Mouse (Mus musculus) CD4-positive helper T cell, adult 2 months (primary cell): ENCODE data around the gene Atp8b5.
A peak's percentile ranks its signal among the peaks of the same experiment; 100 is the strongest.

Experiments used
- DNase-seq: peaks from one replicate; pipeline ENCODE4 v3.0.0-alpha.2; 2012; ENCODE audit warnings: low read depth, missing footprints, low spot score

The Atp8b5 gene

GRCm38 (mm10) chr4:43407071-43407920 lies 140.3 kb downstream of the Atp8b5 start:
- DNase-seq, result no peak

- DNase-seq, result no peak
These were observed 147.8 kb downstream of the Atp8b5 start for GRCm38 (mm10) chr4:43414761-43415160.

GRCm38 (mm10) chr4:43415221-43416070 lies 148.5 kb downstream of the Atp8b5 start:
- DNase-seq, result no peak

GRCm38 (mm10) chr4:43416071-43416490 lies 149.1 kb downstream of the Atp8b5 start:
- no peak for DNase-seq

- no peak for DNase-seq
These were observed 150.5 kb downstream of the Atp8b5 start for GRCm38 (mm10) chr4:43417269-43418062.

GRCm38 (mm10) chr4:43418450-43418849 lies 151.5 kb downstream of the Atp8b5 start:
- no peak for DNase-seq

- DNase-seq, result no peak
These were observed 152.2 kb downstream of the Atp8b5 start for GRCm38 (mm10) chr4:43418973-43419656.

GRCm38 (mm10) chr4:43419801-43420281 lies 152.9 kb downstream of the Atp8b5 start:
- DNase-seq, result no peak

GRCm38 (mm10) chr4:43420305-43420704 lies 153.3 kb downstream of the Atp8b5 start:
- DNase-seq, result peak; percentile 72

- no peak for DNase-seq
These were observed 154.8 kb downstream of the Atp8b5 start for GRCm38 (mm10) chr4:43421632-43422240.
